14 mouse cellular contexts compared by ENCODE assay signal in genomic region chr14:11083946-11084345, GRCm38 (mm10).
DNase-seq lines count a peak whose midpoint lies in the region; ATAC-seq and TF ChIP-seq lines count a peak whose summit lies in the region.
"Had no signal": no experiment of that assay in that cellular context is flagged by ENCODE, and none has a peak within 500 bp of the region (broad histone marks: within the 10 kb centered on the region; RNA-seq: fewer than 3 reads in every experiment).

No protein-coding gene starts in this region.

- DNase-seq in heart, adult 2 months = peak; percentile 4 to 22
- no peak for DNase-seq in heart, postnatal 25 days (ENCODE audit: low spot score)
- peak; percentile 48 for DNase-seq in R1 (ENCODE audit: low read depth, low spot score)
- peak; percentile 20 for DNase-seq in hindbrain, embryonic 11.5 days (ENCODE audit: low spot score)
- DNase-seq in cerebellum, adult 11-12 months = no peak
- no peak for DNase-seq in right cerebral cortex, postnatal 4 days
- DNase-seq: B cell, adult 2 months; thymus, adult 2 months had no signal

- H3K79me2 ChIP-seq in heart, adult 2 months (replicated peaks; ENCODE audit: control insufficient read depth, insufficient read depth, low read length) = no peaks in the 10 kb centered on the region

- intact Hi-C loops in heart, adult 2 months (cut with DNase I) = no loop called here
- intact Hi-C loops in heart, postnatal 25 days (cut with DNase I) = no loop called here

- no peak for TF ChIP-seq POLR2A in heart, adult 2 months (IDR thresholded peaks at IDR 0.05; ENCODE audit: insufficient read depth, low read depth, low read length)

- no peak overlapping the region for H3K27ac ChIP-seq in heart, adult 2 months
- H3K27ac ChIP-seq in hindbrain, embryonic 11.5 days (ENCODE audit: low read depth, low read length) = no peak overlapping the region
- peak overlapping the region; percentile 65 for H3K27ac ChIP-seq in midbrain, embryonic 15.5 days
- H3K27ac ChIP-seq: embryonic facial prominence, embryonic 13.5 days; liver, embryonic 15.5 days; macrophage had no signal

- H3K36me3 ChIP-seq in heart, adult 2 months (ENCODE audit: control insufficient read depth, insufficient read depth, low read length) = no peaks in the 10 kb centered on the region
- no peaks in the 10 kb centered on the region for H3K36me3 ChIP-seq in hindbrain, embryonic 11.5 days (ENCODE audit: control insufficient read depth, insufficient read depth, low read length)
- no peaks in the 10 kb centered on the region for H3K36me3 ChIP-seq in midbrain, embryonic 15.5 days (replicated peaks)
- H3K36me3 ChIP-seq: embryonic facial prominence, embryonic 13.5 days; liver, embryonic 15.5 days had no signal

- no peaks in the 10 kb centered on the region for H3K4me1 ChIP-seq in heart, adult 2 months (ENCODE audit: control insufficient read depth, insufficient read depth, low read length)
- H3K4me1 ChIP-seq in hindbrain, embryonic 11.5 days (replicated peaks; ENCODE audit: control insufficient read depth, insufficient read depth, low read length) = no peaks in the 10 kb centered on the region
- H3K4me1 ChIP-seq in midbrain, embryonic 15.5 days = peaks cover 16% of the 10 kb centered on the region
- H3K4me1 ChIP-seq: embryonic facial prominence, embryonic 13.5 days; liver, embryonic 15.5 days had no signal

- ATAC-seq in hindbrain, embryonic 11.5 days (ENCODE audit: low FRiP score) = peak; percentile 85
- ATAC-seq in midbrain, embryonic 15.5 days (replicated peaks) = peak; percentile 92
- no peak for ATAC-seq in erythroblast, adult 5-6 weeks (replicated peaks; ENCODE audit: low FRiP score, poor library complexity, severe bottlenecking)

- H3K4me3 ChIP-seq in heart, adult 2 months = no peak overlapping the region
- no peak overlapping the region for H3K4me3 ChIP-seq in hindbrain, embryonic 11.5 days (ENCODE audit: low read depth, low read length)
- H3K4me3 ChIP-seq in midbrain, embryonic 15.5 days = no peak overlapping the region
- H3K4me3 ChIP-seq: embryonic facial prominence, embryonic 13.5 days; liver, embryonic 15.5 days; myocyte had no signal

- H3K4me2 ChIP-seq in hindbrain, embryonic 11.5 days (replicated peaks; ENCODE audit: low read depth, low read length) = no peak overlapping the region
- H3K4me2 ChIP-seq in midbrain, embryonic 15.5 days = 0 out of 2 replicates have a peak overlapping the region, but pooled peaks have one; percentile 11
- H3K4me2 ChIP-seq: embryonic facial prominence, embryonic 13.5 days; liver, embryonic 15.5 days had no signal

- whole genome bisulfite sequencing in heart, adult 2 months = 42% methylated on average over 3 of the region's 3 CpGs
- WGBS in hindbrain, embryonic 11.5 days = 37% methylated on average over 3 of the region's 3 CpGs
- 15% methylated on average over 3 of the region's 3 CpGs for WGBS in midbrain, embryonic 15.5 days

- no peak for TF ChIP-seq EP300 in heart, adult 2 months (IDR thresholded peaks at IDR 0.05; ENCODE audit: insufficient read depth, low read depth, low read length)

- H3K27me3 ChIP-seq in heart, adult 2 months (ENCODE audit: control insufficient read depth, insufficient read depth, low read length) = no peaks in the 10 kb centered on the region
- no peaks in the 10 kb centered on the region for H3K27me3 ChIP-seq in hindbrain, embryonic 11.5 days (ENCODE audit: control insufficient read depth, insufficient read depth, low read length)
- no peaks in the 10 kb centered on the region for H3K27me3 ChIP-seq in midbrain, embryonic 15.5 days (replicated peaks)
- H3K27me3 ChIP-seq: embryonic facial prominence, embryonic 13.5 days; liver, embryonic 15.5 days had no signal

- no peak for TF ChIP-seq CTCF in heart, adult 2 months (IDR thresholded peaks at IDR 0.05)

- no peak overlapping the region for H3K9ac ChIP-seq in heart, adult 2 months (ENCODE audit: low read depth, low read length)
- H3K9ac ChIP-seq in hindbrain, embryonic 11.5 days (ENCODE audit: low read depth, low read length) = no peak overlapping the region
- no peak overlapping the region for H3K9ac ChIP-seq in midbrain, embryonic 15.5 days
- H3K9ac ChIP-seq: embryonic facial prominence, embryonic 13.5 days; liver, embryonic 15.5 days had no signal

- no peaks in the 10 kb centered on the region for H3K9me3 ChIP-seq in hindbrain, embryonic 11.5 days (ENCODE audit: control insufficient read depth, low read length)
- no peaks in the 10 kb centered on the region for H3K9me3 ChIP-seq in midbrain, embryonic 15.5 days
- H3K9me3 ChIP-seq: embryonic facial prominence, embryonic 13.5 days; liver, embryonic 15.5 days had no signal

Comparison
In these comparisons a context has a peak if more than half of its experiments do, and no peak if none do; other contexts are left out.
1. DNase-seq: peak in heart, adult 2 months (2 of 2), R1 (single experiment) and hindbrain, embryonic 11.5 days (single experiment); none in heart, postnatal 25 days (single experiment), cerebellum, adult 11-12 months (single experiment) and right cerebral cortex, postnatal 4 days (single experiment).